Mouse (Mus musculus): ENCODE results near the gene Rbm38. TPM values are rescaled to one million over a fixed set of nuclear protein-coding genes. Genes with fewer than 3 reads are reported as not detected.

Gene Rbm38
- total RNA-seq, 2 experiments from 2014 or later, result 3.8 to 4.6 TPM

DNA sequence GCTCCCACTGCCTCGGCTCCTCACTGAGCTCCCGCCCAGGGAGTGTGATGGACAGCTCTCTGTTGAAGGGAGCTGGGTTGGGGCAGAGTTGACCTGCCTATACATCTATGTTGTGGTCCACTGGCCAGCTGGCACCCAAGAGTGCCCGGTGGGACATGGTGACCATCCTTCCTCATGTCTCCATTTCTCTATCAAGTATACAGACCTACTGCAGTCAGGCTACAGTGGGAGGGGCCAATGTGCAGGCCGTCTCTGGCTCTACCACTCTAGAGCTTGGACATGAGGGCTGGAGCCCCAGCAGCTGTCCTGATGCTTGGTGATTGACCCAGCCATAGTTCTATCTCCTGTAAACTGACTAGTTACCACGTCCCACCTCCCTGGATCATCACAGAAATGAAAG lies 17.0 kb downstream of the Rbm38 start:
- no peak for DNase-seq

DNA sequence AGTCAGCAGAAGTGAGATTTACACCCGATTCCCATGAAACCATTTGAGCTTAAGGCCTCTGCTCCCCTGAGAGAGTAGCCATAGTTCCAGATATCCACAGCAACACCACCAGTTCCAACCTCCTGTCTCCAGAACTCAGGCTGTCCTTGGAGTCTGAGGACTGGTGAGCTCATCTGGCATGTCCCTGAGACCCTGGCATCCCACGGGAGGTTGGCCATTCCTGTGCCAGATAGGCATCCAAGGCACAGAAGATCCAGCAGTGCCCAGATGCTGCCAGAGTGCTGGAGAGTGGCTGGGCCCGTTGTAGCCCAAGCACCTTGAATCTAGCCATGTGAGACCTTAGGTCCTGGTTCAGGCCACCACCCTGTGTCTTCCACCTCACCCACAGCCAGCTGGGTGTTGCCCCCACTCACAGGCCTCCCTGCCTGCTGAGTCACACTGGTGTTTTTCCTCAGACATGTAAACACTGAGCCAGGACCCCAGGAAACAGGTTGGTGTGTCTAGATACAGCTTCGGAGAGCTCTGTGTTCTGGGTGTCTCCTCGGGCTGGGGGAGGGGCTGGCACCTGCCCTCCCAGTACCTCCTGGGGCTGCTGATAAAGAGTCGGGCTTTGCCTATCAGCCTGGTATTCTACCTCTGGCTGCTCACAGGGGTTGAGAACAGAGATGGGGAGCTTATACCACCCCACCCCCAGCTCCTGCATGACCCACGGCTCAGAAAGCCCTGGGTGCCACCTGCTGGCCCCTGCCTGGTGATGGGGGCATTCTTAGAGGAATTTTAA lies 17.7 kb downstream of the Rbm38 start:
- DNase-seq, result no peak

GRCm38 (mm10) chr2:173039041-173039440 lies 18.7 kb downstream of the Rbm38 start:
- no peak for DNase-seq

- no peak for DNase-seq
Observed at GRCm38 (mm10) chr2:173040803-173041202, 20.5 kb downstream of the Rbm38 start.

DNA sequence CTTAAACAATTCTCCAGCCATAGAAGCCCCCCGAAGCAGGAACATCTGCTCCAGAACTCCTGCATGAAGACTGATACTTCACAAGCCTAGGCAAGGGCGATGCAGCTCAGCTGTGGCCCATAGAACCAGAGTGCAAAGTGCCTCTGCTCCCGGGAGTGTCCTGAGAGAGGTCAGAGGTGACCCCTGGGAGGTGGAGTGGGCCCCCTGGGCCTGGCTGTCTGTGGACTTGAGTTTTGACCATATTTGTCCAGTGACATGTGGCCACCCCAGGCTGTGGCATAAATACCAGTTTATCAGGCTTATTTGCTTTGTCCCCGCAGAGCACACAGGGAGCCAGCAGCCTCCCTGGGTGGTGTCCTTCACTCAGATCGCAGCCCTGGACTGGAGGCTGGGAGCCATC lies 20.9 kb downstream of the Rbm38 start:
- no peak for DNase-seq

DNA sequence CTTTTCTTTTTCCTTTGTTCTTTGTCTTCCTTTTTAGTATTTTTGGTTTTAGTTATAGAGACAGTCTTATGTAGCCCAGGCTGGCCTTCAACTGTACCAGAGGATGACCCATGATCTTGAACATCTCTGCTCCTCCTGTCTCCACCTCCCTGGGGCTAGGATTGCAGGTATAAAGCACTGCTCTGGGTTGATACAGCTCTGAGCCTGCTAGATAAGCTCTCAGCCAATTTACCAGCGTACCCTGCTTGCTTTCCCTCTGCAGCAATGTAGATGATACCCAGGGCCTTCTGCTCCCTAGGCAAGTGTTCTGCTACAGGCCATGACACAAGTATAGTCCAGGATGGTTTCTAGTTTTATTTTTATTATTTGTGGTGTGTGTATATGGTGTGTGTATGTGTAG lies 21.6 kb downstream of the Rbm38 start:
- DNase-seq, result no peak

DNA sequence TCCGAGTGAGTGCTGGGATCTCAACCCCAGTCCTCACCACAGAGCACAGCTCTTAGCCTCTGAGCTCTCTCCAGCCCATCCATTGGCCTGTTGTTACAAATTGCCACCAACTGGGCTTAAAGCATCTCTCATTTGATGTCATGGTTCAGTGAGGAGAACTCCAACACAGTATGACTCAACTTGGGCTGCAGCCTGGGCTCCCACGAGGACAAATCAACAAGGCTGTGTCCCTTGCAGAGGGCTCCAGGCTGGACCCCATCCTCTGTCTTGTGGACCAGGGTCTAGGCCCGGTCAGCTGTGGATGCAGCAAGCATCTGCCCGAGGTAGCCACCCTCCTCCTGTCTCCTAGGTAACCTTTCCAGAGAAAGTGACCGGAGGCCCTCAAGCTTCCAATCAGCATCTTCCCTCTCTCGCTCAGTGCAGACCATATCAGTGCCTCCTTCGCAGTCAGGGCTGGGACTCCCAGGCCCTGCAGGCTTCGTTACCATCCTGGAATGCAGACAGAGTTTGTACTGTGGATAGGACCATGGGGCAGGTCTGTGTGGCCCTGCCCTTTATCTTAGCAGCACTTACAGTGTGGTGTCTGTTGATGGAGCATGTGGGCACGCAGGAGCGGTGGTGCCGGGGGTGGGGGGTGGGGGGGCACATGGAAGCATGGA lies 22.3 kb downstream of the Rbm38 start:
- no peak for DNase-seq

DNA sequence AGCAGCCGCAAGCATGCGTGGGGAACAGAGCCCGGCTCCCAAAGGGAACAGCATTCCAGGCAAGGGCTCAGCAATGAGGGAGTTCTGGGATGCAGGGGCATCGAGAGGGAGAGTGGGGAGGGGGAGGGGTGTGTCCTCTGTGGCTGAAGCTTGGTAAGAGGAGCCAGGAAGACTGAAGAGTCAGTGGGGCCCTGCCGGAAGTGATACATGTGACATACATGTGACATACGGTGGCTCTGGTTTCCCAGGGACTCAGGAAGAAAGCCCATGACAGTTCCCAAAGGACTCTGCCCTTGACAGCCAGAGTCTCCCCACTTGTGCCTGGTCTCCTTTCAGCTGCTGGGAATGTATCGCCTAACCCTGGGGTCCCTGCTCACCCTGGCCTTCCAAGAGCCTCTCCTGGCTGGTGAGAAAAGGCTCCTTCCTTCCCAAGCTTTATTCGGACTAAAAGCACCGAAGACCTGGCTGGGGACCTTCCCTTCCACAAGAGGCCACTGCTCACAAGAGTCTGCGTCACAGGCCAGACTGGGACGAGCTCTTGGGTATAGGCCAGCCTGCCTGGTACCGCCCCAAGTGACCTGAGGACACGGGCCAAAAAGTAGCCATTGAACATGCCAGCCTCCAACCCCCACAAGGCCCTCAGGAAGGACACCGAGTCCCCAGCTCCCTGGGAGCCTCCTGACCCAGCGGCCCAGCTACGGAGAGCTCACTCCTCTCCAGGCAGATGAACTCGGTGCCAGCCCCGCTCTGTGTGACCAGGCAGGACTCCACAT lies 24.1 kb downstream of the Rbm38 start:
- DNase-seq, result no peak

DNA sequence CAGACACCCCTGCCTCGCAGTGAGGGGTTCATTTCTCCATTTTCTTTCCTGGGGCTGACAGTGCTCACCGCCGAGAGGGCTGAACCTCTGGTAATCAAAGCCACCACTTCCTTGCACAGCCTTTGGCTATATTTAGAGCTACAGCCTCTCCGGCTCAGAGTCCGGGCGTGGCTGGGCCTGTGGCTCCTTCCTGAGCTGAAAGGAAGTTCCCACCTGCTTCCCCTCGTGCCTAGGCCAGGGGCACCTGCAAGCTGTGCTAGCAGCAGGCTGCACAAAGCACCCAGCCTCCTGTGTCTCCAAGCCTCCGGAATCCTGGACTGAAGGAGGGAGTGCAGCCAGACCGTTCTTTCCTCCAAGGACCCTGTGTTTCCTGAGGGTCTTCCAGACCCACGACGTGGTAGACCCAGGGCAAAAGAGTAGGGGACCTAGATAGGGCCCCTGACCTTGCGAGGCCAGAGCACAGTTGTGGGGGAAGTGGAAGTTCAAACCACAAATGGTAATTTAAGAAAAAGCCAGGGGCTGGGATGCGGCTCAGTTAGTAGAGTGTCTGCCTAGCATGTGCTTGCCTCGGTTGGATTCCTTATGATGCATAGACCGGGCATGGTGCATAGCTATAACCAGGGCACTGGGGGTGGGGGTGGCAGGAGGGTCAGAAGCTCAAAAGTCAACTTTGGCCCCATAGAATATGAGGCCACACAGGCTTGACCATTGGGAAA lies 26.4 kb downstream of the Rbm38 start:
- DNase-seq, result no peak

DNA sequence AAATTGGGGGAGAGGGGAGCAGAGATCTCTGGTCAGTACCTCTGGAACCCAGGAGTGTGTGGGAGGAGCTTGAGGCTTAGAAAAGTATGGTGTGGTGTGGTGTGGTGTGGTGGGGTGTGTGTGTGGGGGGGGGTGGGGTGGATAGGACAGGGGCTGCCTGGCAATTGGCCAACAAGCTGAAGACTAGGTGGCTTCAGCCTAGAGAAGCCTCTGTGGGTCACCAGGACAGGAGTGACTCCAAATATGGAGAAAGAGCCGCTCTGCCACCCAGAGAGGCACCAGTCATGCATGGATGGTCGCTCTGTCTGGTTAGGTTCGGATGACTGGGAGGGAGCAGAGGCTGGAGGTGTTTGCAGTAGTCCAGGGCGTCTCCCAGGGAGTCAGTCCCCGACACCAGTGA lies 27.2 kb downstream of the Rbm38 start:
- DNase-seq, result no peak

- DNase-seq, result no peak
Observed at GRCm38 (mm10) chr2:173048041-173048745, 27.9 kb downstream of the Rbm38 start.

DNA sequence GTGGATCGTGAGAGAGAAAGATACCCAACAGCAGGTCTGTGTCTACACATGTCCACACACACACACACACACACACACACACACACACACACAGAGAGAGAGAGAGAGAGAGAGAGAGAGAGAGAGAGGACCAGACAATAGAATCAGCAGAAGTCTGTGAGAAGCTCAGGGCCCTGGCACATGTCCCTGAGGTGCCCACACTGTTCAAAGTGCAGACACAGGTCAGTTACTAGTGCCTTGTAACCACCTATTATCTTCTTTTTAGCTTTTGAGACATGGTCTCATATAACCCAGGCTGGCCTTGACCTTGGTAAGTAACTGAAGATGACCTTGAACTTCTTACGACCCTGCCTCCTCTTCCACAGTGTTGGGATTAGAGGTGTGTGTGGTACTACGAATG lies 28.9 kb downstream of the Rbm38 start:
- DNase-seq, result no peak

DNA sequence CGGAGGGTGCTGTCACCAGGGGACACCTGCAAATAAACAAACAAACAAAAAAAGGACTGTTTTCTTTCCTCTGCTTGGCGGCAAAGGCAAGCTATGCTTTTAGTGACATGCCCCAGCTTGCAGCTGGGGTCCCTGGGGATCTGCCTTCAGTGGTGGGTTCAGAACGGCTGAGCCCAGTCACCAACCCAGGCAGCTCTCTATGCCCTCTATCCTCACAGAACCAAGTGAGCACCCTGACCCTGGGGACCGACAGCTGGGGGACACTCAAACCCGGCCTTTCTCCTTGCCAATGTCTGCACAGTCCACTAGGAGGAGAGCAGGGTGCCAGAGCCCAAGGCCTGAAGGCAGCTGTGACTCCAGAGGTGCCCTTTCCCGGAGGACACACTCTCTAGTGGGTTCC lies 29.5 kb downstream of the Rbm38 start:
- no peak for DNase-seq

- DNase-seq, result no peak
Observed at GRCm38 (mm10) chr2:173050604-173051382, 30.5 kb downstream of the Rbm38 start.

DNA sequence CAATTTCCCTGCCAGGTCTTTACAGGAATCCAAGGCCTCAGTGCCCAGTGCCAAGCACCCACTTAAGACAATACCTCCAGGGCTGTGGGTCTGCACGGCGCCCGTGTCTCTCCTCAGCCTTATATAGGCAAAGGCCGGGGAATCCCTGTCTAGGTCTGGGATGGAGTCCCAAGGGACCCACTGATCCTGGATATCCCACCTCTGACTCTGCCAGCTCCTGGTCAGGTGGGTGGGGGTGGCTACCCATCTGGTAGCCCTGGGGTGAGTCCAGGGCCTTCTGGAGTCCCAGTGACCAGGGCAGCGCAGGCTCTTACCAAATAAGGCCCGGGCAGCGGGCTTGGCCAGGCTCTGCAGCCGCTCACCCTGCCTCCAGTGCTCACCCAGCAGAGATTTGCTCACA lies 32.6 kb downstream of the Rbm38 start:
- no peak for DNase-seq

GRCm38 (mm10) chr2:173053846-173054245 lies 33.5 kb downstream of the Rbm38 start:
- DNase-seq, result no peak

- no peak for DNase-seq
Observed at GRCm38 (mm10) chr2:173056303-173056881, 36.1 kb downstream of the Rbm38 start.

DNA sequence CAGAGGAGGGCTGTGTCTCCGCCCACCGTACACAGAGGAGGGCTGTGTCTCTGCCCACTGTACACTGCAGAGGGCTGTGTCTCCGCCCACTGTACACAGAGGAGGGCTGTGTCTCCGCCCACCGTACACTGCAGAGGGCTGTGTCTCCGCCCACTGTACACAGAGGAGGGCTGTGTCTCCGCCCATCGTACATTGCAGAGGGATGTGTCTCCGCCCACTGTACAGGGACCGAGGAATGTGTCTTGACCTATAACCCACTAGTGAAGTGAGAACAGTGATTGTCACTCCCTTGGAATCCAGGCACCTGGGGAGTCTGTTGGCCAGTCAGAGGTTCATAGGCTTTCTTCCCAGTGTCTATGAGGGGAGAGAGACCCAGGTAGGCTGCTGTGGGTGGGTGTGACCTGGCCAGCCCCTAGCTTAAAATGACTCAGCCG lies 36.6 kb downstream of the Rbm38 start:
- DNase-seq, result no peak

GRCm38 (mm10) chr2:173057623-173058022 lies 37.3 kb downstream of the Rbm38 start:
- no peak for DNase-seq

DNA sequence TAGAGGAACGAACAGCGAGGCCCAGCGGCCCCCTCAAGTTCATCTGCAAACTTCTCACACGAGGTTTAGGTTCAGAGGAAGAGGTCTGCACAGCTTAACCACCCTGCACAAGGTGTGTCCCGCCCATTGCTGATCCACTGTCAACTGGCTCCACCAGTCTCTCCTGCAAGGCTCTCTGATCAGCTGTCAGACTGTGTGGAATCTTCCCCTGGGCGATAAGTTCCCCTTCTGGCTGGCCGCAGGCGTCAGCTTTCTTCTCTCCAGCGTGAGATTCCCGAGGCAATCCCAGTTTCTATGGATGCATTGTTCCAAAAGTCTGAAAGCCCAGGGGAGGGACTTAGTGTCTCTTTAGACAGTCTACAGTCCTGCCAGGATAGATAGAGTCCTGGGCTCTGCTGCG lies 38.0 kb downstream of the Rbm38 start:
- no peak for DNase-seq

GRCm38 (mm10) chr2:173060450-173060849 lies 40.2 kb downstream of the Rbm38 start:
- DNase-seq, result no peak

Data from layer of hippocampus, postnatal 36 days (tissue).